Mouse (Mus musculus) neural tube, embryonic 14.5 days (tissue): Measurements from ENCODE around the gene Ccr1. TPM values are rescaled to one million over a fixed set of nuclear protein-coding genes. Genes with fewer than 3 reads are reported as not detected.
"Not testable (repeated sequence)": the region's sequence is repeated elsewhere in the genome, so short reads cannot be mapped to it uniquely, and the experiment has no call there.

Source experiments
- ATAC-seq: fragments of 200-750 bp; cut with Nextera tagmentation; 2 replicates; pipeline ENCODE4 v1.8.0; 2017; ENCODE audit warnings: low read depth, mild to moderate bottlenecking, moderate TSS enrichment, moderate library complexity
- H3K27ac ChIP-seq: fragments of 300-500 bp; sonication (generic); 2 replicates; pipeline ENCODE4 v1.5.1; 2014; ENCODE audit warnings: low read depth, mild to moderate bottlenecking, control low read depth, low read length, moderate library complexity, mixed read lengths
- H3K27me3 ChIP-seq: fragments of 300-500 bp; sonication (generic); 2 replicates; pipeline ENCODE4 v1.6.1; 2014; ENCODE audit warnings: low read length; ENCODE audit not compliant: control insufficient read depth, insufficient read depth
- H3K36me3 ChIP-seq: fragments of 300-500 bp; sonication (generic); 2 replicates; pipeline ENCODE4 v1.6.1; 2014; ENCODE audit warnings: low read length, mixed read lengths; ENCODE audit not compliant: control insufficient read depth, insufficient read depth
- H3K4me1 ChIP-seq: fragments of 300-500 bp; sonication (generic); 2 replicates; pipeline ENCODE4 v1.6.1; 2014; ENCODE audit warnings: low read length; ENCODE audit not compliant: control insufficient read depth, insufficient read depth
- H3K4me2 ChIP-seq: fragments of 300-500 bp; sonication (generic); 2 replicates; pipeline ENCODE4 v1.6.1; 2014; ENCODE audit warnings: mild to moderate bottlenecking, low read depth, low read length, control low read depth
- H3K4me3 ChIP-seq: fragments of 300-500 bp; sonication (generic); 2 replicates; pipeline ENCODE4 v1.5.1; 2014; ENCODE audit warnings: low read depth, low read length, control low read depth, mixed read lengths
- H3K9ac ChIP-seq: fragments of 300-500 bp; sonication (generic); replicated peaks from 2 replicates; pipeline ENCODE4 v1.6.1; 2014; ENCODE audit warnings: low read depth, mild to moderate bottlenecking, control low read depth, low read length, mixed read lengths
- H3K9me3 ChIP-seq: fragments of 300-500 bp; sonication (generic); 2 replicates; pipeline ENCODE4 v1.6.1; 2016; ENCODE audit warnings: low read length; ENCODE audit not compliant: control insufficient read depth
- WGBS: fragments of 180-500 bp; shearing (Covaris S2); extraction: QIAGEN DNeasy Blood & Tissue Kit; methylation state at CpG from one replicate; pipeline ENCODE4 v1.1.7; 2014; 5-methylcytosine and 5-hydroxymethylcytosine counted together
- polyA plus RNA-seq: library from polyadenylated mRNA; unstranded; fragments of >200 nt; fragmentation: Nextera tagmentation; extraction: Ambion mirVana; gene quantifications from 2 replicates; pipeline ENCODE4 v1.2.1, GENCODE M21; 2014

Ccr1 gene
- polyA plus RNA-seq, 1 experiment from 2014 or later: 0.12 TPM

DNA sequence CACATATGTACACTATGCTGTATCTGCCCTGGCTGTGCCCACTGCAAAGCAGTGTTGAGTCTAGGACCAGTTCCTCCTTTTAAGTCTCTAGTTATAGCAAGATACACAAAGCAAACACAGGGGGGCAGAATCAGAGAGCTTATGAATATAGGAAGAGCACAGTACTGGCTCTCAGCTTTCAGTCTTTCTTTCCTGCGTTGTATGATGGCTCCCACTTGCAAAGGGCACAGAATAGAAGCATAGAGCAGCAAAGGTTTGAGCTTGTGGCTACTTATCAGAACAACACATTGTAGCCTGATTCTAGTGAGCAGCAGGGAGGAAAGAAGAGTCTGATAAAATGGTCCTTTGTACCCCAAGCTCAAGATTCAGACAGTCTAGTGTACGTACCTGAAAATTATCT lies 17.7 kb upstream of the Ccr1 start:
- Histone ChIP-seq H3K4me1 (no peaks in the 10 kb centered on the region), H3K27ac (no peak overlapping the region), H3K27me3 (no peaks in the 10 kb centered on the region), H3K36me3 (no peaks in the 10 kb centered on the region), H3K9me3 (no peaks in the 10 kb centered on the region), H3K4me2 (no peak overlapping the region), H3K4me3 (no peak overlapping the region), H3K9ac (no peak overlapping the region)
- WGBS: 86% methylated on average over 2 of the region's 2 CpGs
- ATAC-seq: no peak

DNA sequence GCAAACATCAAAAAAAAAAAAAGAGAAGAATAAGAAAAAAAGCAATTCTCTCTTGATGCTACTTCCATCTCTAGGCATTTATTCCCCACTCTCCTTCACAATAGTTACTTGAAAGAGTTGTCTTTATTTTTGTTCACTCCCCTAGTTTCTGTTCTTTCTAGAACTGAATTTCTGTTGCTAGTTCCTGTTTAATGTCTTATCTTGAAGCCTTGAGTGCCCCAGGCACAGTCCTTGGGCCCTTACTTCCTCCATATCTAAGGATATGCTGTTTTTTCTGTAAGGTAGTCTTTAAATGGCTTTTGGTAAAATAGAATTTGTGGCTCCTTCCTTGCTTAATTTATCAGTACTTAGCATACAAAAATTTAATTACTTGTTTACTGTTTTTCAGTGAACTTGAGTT lies 16.5 kb upstream of the Ccr1 start:
- H3K27ac ChIP-seq: no peak overlapping the region
- no peaks in the 10 kb centered on the region for H3K36me3 ChIP-seq
- H3K9me3 ChIP-seq: no peaks in the 10 kb centered on the region
- no peaks in the 10 kb centered on the region for H3K27me3 ChIP-seq
- H3K4me3 ChIP-seq: no peak overlapping the region
- no peak for ATAC-seq
- no peaks in the 10 kb centered on the region for H3K4me1 ChIP-seq
- H3K9ac ChIP-seq: no peak overlapping the region
- H3K4me2 ChIP-seq: no peak overlapping the region

DNA sequence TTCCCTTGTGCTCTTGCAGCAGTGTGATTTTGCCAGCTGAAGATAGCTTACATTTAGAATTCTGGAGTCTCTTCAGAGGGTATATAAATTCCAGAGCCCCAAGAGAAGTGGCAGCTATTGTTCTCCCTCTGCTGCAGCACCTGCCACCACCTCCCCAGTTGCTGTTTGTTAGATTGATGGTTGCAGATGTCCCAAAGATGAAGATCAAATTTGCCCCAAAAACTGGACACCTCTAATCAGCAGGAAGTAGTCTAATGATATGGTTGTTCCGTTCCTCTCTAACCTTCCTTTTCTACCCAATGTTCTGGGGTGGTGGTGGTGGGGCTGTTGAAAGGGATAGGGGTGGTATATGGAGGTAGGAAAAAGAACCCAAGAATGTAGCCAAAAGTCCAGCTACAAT lies 14.2 kb upstream of the Ccr1 start:
- H3K27ac ChIP-seq: no peak overlapping the region
- H3K36me3 ChIP-seq: no peaks in the 10 kb centered on the region
- no peaks in the 10 kb centered on the region for H3K9me3 ChIP-seq
- H3K4me2 ChIP-seq: no peak overlapping the region
- no peaks in the 10 kb centered on the region for H3K27me3 ChIP-seq
- ATAC-seq: no peak
- WGBS: 92% methylated on average over 1 of the region's 1 CpGs
- H3K4me3 ChIP-seq: no peak overlapping the region
- no peak overlapping the region for H3K9ac ChIP-seq
- H3K4me1 ChIP-seq: no peaks in the 10 kb centered on the region

GRCm38 (mm10) chr9:123981909-123982308 lies 13.4 kb upstream of the Ccr1 start:
- Histone ChIP-seq H3K9me3 (no peaks in the 10 kb centered on the region), H3K27ac (no peak overlapping the region), H3K4me3 (no peak overlapping the region), H3K27me3 (no peaks in the 10 kb centered on the region), H3K4me1 (no peaks in the 10 kb centered on the region), H3K9ac (no peak overlapping the region), H3K36me3 (no peaks in the 10 kb centered on the region), H3K4me2 (no peak overlapping the region)
- ATAC-seq: no peak
- WGBS: 83% methylated on average over 4 of the region's 4 CpGs

DNA sequence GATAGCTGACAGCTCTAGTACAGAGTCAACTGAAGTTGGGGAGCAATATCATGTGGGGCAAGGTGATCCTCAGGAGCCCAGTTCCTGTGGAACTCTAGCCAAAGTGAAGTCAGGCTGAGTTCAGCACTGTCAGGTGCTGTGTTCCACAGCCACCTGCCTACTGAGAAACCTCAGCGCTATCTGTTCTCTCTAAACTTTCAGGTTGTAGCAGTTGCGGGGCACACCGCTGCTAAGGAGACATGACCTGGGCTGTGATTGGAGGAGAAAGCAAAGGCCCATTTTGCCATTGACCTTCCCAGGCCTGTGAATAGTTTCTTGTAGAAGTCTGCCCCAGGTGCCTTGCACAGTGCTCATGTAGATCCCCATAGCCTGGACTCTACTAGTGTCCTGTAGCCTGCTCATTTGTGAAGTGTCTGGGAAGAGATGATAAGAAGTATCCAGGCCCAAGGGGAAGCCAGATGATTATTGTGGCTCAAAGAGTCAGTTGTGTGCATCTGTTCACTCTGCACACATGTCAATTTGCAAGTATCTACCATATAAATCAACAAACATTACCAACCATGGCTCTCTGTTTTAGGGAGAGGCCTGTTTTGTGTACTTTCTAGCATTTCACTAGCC lies 12.5 kb upstream of the Ccr1 start:
- H3K9ac ChIP-seq, H3K4me2 ChIP-seq, ATAC-seq, H3K27ac ChIP-seq, H3K4me3 ChIP-seq, H3K27me3 ChIP-seq, H3K36me3 ChIP-seq, H3K9me3 ChIP-seq, H3K4me1 ChIP-seq: not testable (repeated sequence)
- WGBS: no CpG with 5 or more reads among the region's 3 CpGs

DNA sequence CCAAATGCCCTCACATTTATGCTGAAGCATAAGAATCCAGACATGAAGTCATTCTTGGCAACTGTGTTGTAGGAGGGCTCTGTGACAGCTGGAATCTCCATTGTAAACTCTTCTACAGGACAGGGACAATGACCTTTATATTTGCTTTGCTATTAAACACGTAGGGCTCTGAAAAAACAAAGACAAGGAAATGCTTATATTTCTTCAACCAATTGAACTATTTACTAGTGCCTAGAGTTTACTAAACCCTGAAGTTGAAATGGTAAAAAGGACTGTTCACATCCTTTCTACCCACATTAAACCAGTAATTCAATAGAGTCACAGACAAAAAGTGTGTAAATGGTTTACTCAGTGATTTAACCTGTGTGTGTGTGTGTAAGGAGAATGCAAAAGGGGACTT lies 9.8 kb upstream of the Ccr1 start, which contains the start of gene Ccr1l1:
Ccr1l1 (minus strand) TSS at position 101 of the 400 bp plus-strand sequence.
- Histone ChIP-seq H3K4me1 (no peaks in the 10 kb centered on the region), H3K27me3 (no peaks in the 10 kb centered on the region), H3K9ac (no peak within 1 kb of the TSS), H3K27ac (no peak within 1 kb of the TSS), H3K4me3 (no peak within 1 kb of the TSS), H3K9me3 (no peaks in the 10 kb centered on the region), H3K4me2 (no peak within 1 kb of the TSS), H3K36me3 (no peaks in the 10 kb centered on the region)
- WGBS: 67% methylated on average over 1 of the region's 1 CpGs
- no peak for ATAC-seq

DNA sequence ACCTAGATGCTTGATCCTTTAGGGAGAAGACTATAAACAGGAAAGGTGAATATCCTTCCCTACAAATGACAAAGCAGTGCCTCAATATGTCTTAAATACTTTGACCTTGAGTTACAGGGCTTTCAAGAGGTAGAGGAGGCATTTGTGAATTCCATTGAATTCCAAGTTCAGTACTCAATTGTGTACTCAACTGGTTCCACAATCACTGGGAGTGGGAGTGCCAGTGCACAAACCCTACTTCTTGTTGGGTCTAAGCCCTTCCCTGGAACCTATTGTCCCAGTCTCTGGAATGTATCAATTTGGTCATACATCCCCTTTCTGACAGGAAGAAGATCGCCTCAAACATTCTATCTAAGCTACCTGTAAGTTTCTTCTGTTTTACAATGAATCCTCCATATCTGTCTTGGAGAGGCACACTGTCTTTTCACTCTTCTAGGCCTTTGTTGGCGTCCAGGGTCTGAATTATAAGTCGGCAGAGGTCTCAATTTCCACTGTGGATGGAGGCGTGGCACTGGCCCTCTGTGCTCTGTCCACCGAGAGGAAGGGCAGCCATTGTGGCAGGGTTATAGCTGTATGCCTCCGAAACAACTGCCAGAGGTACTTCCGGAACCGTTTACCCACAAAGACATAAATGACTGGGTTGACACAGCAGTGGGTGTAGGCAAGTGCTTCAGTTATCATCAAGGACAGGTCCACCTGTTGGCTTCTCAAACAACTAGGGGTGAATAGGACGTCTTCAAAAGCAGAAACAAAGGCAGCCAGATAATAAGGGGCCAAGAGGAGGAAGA lies 8.6 kb upstream of the Ccr1 start:
- Histone ChIP-seq H3K27me3 (no peaks in the 10 kb centered on the region), H3K4me3 (no peak overlapping the region), H3K27ac (no peak overlapping the region), H3K4me2 (no peak overlapping the region), H3K9me3 (no peaks in the 10 kb centered on the region), H3K9ac (no peak overlapping the region), H3K4me1 (no peaks in the 10 kb centered on the region), H3K36me3 (no peaks in the 10 kb centered on the region)
- ATAC-seq: no peak
- whole genome bisulfite sequencing: 83% methylated on average over 9 of the region's 9 CpGs

- Histone ChIP-seq H3K36me3 (no peaks in the 10 kb centered on the region), H3K9ac (no peak overlapping the region), H3K4me1 (no peaks in the 10 kb centered on the region), H3K4me3 (no peak overlapping the region), H3K27ac (no peak overlapping the region), H3K27me3 (no peaks in the 10 kb centered on the region), H3K4me2 (no peak overlapping the region), H3K9me3 (no peaks in the 10 kb centered on the region)
- no peak for ATAC-seq
- WGBS: 79% methylated on average over 2 of the region's 2 CpGs
Measured at GRCm38 (mm10) chr9:123975630-123976029, 7.1 kb upstream of the Ccr1 start.

DNA sequence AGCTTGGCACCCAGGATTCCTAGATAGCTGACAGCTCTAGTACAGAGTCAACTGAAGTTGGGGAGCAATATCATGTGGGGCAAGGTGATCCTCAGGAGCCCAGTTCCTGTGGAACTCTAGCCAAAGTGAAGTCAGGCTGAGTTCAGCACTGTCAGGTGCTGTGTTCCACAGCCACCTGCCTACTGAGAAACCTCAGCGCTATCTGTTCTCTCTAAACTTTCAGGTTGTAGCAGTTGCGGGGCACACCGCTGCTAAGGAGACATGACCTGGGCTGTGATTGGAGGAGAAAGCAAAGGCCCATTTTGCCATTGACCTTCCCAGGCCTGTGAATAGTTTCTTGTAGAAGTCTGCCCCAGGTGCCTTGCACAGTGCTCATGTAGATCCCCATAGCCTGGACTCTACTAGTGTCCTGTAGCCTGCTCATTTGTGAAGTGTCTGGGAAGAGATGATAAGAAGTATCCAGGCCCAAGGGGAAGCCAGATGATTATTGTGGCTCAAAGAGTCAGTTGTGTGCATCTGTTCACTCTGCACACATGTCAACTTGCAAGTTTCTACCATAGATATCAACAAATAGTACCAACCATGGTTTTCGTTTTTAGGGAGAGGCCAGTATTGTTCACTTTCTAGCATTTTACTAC lies 1.5 kb downstream of the Ccr1 start:
- H3K36me3 ChIP-seq, H3K4me1 ChIP-seq, H3K27ac ChIP-seq, H3K9me3 ChIP-seq, H3K4me2 ChIP-seq, H3K27me3 ChIP-seq, H3K4me3 ChIP-seq, ATAC-seq, H3K9ac ChIP-seq: not testable (repeated sequence)
- 94% methylated on average over 1 of the region's 4 CpGs for WGBS
